Mouse (Mus musculus) lung, adult 2 months (tissue): Measurements from ENCODE around the gene 4933411K16Rik.

ENCODE experiments used
- CTCF ChIP-seq: fragments of 200-500 bp; IDR thresholded peaks from 2 replicates; pipeline ENCODE4 v1.5.1; 2011; ENCODE audit warnings: mild to moderate bottlenecking, low read length, control low read depth; ENCODE audit not compliant: insufficient read depth
- POLR2A ChIP-seq: fragments of 200-500 bp; IDR thresholded peaks from 2 replicates; pipeline ENCODE4 v1.6.1; 2011; ENCODE audit warnings: low read depth, mild to moderate bottlenecking, control low read depth, low read length, borderline replicate concordance; ENCODE audit errors: extremely low read depth

DNA sequence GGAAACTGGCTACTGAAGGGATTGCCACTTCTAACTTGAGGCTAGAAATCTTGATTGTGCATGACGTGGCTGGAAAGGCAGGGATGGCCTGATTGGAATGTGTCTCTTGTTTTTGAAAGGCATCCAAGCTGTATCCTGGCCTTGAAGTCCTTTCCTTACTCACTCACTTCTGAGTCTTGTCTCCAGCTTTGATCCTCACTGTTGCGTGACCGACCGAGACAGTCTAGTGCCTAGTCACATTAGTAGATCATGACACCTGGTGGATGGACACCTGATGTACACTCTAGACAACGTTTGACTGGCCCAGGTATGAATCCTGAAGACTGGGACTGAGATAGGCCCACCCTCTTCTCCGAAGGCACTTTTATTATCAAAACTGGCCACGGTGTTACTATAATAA lies 20.8 kb downstream of the 4933411K16Rik start:
- TF ChIP-seq POLR2A (no peak), CTCF (no peak)
